Mouse (Mus musculus) 3134 (cell line): ENCODE results near the gene Cd37.
A peak's percentile ranks its signal among the peaks of the same experiment; 100 is the strongest.

Experiments used
- DNase-seq: peaks from one replicate; pipeline ENCODE4 v3.0.0-alpha.2; 2011; ENCODE audit warnings: low spot score; ENCODE audit not compliant: insufficient read length; ENCODE audit errors: extremely low read depth

The Cd37 gene

GRCm38 (mm10) chr7:45234922-45235571 is 3.9 kb downstream of the Cd37 start:
- DNase-seq, result no peak

DNA sequence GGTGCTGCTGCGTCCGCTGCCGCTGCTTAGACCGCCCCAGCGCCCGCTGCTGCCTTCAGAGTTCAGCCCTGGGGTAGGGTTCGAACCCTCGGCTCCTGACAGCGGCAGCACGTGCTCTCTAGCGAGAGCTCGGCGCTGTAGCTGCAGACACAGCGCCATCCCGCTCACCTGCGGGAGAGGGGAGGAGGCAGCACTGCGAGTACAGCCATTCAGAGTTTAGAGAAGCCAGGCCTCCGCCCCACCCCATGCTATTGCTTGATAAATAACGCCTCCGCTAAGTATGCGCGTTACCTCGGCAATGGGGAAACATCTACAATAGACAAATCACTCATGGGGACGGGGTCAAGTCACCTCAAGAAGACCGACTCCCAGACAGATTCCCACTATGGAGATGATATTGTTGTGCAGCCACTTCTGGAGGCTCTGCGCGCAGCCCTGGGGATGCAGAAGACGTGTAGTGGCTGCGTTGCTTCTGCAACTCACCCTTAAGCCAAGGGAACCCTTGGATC is 4.5 kb downstream of the Cd37 start:
- DNase-seq, result no peak

DNA sequence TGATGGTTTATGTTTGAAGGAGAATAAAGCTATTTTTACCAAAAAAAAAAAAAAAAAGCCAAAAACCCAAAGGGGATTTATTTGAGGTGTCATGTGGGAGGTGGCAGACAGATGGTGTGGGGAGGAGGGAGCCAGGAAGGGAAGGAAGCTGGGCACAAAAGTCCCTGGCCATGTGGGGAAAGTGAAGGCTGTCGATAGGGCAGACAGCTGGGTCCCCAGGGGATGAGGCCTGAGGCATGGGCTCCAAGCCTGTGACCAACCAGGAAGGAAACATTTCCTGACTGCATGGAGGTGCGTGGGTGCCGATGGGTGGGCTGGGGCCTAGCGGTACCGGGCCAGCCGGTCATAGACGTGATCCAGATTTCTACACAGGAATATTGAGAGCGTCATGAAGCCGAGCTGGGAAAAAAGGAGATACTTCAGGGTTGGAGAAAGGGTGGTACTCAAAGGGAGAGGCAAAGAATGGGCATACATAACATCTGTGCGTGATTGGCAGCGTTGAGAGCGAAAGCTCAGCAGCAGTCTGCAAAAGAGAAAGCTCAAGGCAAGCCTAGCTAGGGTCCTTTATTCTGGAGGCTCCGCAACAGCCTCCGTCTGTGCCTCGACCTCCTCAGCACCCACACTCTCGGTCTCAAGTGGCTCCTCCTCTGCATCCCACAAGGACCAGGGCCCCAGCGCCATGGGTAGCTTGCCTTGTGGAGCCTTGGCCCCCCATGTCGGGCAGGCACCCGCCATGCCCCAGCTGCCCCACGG is 5.2 kb downstream of the Cd37 start:
- no peak for DNase-seq

GRCm38 (mm10) chr7:45232716-45233465 is 6.0 kb downstream of the Cd37 start:
- no peak for DNase-seq

DNA sequence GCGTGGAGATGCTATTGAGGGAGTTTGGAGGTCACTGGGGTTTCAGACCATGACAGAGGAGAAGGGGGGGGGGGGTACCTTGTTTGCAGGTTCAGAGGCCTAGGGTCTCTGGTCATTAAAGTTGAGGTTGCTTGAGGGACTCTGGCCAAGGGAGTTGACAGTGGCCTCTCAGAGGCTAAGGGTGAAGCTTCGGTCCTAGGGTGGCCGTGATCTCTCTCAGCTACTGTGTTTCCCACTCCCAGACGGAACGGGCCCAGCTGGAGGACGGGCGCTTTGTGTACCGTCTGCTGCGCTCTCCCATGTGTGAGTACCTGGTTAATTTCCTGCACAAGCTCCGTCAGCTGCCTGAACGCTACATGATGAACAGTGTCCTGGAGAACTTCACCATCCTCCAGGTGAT is 7.0 kb downstream of the Cd37 start:
- DNase-seq, result no peak

DNA sequence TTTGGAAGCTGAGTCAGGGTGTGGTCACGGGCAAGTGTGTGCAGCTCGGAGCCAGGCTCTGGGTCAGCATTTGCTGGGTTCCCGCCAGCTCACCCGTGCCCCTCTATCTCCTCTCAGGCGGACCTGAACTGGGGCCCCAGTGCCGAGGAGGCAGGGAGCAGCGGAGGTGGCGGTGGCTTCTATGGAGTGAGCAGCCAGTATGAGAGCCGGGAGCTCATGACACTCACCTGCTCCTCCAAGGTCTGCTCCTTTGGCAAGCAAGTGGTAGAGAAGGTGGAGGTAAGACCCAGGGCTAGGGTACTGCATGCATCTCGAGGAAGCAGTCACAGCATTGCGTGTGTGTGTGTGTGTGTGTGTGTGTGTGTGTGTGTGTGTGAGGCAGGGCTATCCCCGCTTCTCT is 7.7 kb downstream of the Cd37 start:
- no peak for DNase-seq

- no peak for DNase-seq
These were observed 9.3 kb downstream of the Cd37 start for GRCm38 (mm10) chr7:45229459-45230203.

GRCm38 (mm10) chr7:45229046-45229445 is 9.9 kb downstream of the Cd37 start:
- DNase-seq, result no peak

GRCm38 (mm10) chr7:45228548-45228947 is 10.4 kb downstream of the Cd37 start:
- no peak for DNase-seq

DNA sequence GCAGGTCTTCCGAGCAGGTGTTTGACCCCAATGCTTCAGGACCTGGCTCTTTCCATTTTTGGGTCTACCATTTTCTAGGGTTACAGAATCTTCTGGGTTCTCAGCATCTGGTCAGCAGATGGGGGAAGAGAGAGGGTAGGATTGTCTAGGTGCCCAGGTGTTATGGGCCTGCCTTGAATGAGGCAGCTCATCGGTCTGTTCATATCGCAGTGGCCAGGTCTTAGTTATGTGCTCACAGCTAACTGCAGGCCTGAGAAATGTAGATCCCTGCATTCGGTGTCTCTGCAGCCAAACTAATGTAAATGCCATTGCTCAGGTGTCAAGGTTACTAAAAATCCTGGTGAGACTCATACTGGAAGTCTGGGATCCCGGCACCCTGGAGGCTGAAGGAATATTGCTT is 12.5 kb downstream of the Cd37 start:
- DNase-seq, result no peak

DNA sequence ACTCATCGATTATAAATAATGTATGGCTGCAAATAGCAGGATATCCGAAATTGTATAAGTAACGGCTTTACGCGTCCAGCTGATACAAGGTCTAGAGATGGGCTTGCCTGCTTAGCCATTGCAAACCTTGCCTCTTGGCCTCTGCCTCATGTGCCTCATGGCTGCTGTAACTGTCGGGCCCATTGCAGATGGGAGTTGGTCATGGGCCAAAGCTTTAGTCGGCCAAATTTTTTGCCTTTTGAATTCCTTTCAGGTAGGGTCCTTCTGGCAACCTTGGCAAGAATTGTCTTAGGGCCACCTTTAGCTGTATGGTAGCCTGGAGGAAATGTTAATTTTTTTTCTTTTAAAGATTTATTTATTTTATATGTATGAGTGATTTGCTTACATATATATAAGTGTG is 14.1 kb downstream of the Cd37 start:
- no peak for DNase-seq

- no peak for DNase-seq
These were observed 17.2 kb downstream of the Cd37 start for GRCm38 (mm10) chr7:45221680-45222079.

- peak; percentile 77 for DNase-seq
These were observed 22.3 kb downstream of the Cd37 start for GRCm38 (mm10) chr7:45216442-45217183.

DNA sequence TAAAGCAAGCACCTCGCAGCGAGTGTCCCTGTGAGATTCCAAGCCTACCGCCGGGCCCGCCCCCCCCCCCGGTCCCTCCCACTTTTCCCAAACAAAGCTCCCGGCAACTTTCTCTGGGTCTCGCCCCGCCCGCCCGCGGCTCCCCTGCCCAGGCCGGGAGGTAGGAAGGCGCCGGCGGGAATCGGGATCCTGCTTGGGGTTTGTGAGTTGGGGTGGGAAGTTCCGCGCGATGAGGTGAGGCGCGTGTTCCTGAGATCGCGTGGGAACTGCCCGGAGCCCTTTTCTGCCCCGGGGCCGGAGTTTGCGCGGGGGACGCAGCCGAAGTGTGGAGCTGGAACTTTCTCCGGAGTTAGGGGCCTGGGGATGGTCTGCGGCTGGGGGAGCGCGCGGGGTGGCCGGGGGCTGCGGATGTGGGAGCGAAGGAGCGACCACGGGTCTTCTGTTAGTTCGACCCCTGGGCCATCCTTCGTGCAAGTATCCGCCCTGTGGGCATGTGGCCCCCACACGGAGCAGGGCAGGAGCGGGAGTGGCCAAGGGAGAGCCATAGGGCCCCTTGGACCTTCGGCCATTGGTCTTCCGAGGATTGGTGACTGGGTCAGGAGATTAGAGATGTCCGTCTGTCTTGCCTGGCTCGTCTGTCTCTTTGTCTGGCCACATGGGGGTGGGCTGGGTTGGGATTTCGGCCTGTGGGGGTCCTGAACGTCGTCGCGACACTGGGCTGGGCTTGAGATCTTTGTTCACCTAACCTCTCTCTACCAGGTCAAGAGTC is 23.1 kb downstream of the Cd37 start, which contains the start of gene Tead2:
Gene Tead2 (plus strand): TSS at position 81 of the 769 bp plus-strand sequence.
- DNase-seq, result peak; percentile 76

GRCm38 (mm10) chr7:45213708-45214107 is 25.2 kb downstream of the Cd37 start:
- no peak for DNase-seq

GRCm38 (mm10) chr7:45212356-45212755 is 26.6 kb downstream of the Cd37 start:
- DNase-seq, result no peak

DNA sequence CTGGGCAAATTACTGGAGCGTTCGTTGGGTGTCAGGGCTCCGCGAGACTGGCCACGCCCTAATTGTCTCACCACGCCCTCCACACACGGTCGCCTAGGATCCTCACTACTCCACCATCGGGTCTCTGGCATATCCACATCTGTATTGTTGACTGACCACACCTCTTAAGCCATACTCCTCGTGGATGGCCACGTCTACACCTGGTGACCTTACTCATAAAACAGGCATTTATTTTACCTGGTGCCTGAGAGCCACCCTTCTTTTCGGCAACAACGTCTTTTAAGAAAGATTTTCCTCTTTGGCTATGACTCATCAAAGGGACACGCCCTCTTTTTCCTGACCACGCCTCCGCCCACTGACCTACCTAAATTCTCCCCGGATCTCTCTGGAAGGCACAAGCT is 27.1 kb downstream of the Cd37 start, which contains the start of gene Dkkl1:
Gene Dkkl1 (minus strand): TSS at position 297 of the 401 bp plus-strand sequence.
- no peak for DNase-seq

DNA sequence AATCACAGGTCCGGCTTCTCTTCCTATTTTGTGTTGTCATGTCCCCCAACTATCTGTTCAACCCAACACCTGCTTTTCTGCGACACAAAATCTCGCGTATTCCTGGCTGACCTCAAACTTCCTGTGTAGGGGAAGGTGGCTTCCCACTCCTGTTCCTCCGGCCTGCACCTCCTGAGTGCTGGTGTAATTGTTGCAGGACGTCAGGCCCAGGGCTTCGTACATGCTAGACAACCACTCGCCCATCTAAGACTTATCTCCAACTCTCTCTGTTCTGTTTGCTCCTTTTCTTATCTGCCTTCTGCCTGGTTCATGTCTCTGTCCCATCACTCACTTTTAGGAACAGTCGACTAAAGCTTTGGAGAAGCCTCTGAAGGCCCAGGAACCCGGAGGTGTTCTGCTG is 27.8 kb downstream of the Cd37 start:
- no peak for DNase-seq

DNA sequence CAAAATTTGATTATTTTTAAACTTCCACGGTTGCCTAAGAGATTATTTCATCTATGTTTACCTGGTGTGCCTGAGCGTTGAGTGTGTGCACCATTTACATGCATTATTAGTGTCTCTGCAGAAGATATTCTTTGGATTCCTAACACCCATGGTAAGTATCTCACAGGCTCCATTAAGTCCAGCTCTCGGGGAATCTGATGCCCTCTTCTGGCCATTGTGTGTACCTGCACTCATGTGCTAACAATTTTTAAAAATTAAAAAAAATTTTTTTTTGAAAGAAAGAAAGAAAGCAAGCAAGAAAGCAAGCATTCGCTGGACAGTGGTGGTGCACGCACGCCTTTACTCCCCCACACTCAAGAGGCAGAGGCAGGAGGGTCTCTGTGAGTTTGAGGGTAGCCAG is 30.7 kb downstream of the Cd37 start:
- DNase-seq, result no peak
